Mouse (Mus musculus): ENCODE measurements around the gene Tmprss5. TPM values are rescaled to one million over a fixed set of nuclear protein-coding genes. Genes with fewer than 3 reads are reported as not detected.

The Tmprss5 gene
- total RNA-seq (2021): not detected
- long read RNA-seq, experiment 1, partial matches to known transcripts: 1 of 1 reads
- long read RNA-seq, experiment 1, other reads (novel, unspliced or antisense): 0 of 1 reads
- long read RNA-seq, experiment 2: 0 reads

DNA sequence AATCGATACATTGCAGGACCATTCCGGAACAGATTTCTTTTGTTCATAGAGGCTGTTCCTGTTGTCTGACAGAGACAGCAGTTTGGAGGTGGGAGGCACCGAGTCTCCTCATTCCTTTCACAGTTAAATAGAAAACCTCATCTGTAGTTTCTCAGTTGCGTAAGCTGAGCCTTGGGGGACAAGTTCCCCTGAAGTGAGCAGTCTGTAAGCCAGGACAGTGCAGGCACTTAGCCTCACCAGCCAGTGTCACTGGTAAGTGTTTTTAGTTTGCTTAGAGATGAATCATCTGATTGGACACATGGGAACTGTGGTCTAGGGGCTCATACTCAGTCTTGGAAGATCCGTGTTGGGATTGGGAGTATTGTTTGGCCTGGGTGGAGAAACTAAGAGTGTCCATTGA lies at the start of gene Tmprss5:
Gene Tmprss5, plus strand, starts transcription at position 154 of the 400 bp plus-strand sequence.
- no peak for DNase-seq

DNA sequence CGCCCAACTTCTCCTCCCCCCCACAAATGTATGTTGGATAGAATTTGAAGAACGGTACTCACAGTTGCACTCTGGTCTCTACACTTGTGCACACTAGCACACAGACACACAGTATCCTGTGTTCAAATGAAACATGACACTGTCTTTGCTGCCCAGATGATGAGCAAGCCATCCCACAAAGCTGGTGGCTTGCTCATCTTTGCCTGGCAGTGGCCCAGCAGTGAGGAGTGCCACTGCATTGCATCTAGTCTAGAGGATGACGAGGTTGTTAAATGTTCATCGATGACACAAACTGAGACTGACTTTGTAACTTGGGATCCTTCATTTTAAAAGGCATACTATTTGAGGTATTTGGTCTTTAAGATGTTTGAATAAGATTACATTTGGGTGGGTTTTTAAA lies 46.3 kb upstream of the Tmprss5 start:
- DNase-seq: no peak

DNA sequence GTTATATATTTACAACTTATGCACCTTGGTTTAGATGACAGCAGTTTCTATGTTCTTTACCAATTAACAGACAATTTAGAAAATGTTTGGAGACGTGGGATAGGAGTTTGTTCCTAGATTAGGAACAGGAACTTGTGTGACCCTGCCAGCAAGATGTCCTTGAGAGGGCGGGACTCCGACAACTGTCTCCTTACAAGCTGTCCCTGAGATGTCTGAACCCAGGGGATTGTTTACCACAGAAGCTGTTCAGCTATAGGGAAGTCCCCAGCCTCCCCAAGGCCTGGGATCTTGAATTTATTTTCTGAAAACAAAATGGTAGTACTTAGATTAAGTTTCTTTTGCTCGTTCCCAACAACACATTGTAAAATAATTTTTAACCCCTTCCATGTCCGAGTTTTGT lies 30.2 kb upstream of the Tmprss5 start:
- no peak for DNase-seq

DNA sequence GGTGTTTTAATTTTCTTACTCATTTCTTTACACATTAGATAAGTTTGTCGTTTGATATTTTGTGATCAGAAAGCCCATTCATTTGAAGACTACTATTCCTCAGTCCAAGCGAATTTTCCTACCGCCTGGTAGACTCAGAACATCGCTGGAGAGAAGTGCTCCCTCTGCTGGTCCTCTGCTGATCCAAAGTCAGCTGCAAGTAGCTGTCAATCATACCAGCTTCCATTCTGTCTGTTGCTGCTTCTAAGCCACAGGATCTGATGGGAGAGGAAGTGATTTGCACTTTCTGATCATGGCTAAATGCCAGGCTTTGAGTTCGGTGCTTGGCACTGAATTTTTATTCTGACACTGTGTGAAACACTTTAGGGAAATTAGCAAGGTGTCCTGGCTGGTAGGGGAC lies 29.7 kb upstream of the Tmprss5 start:
- peak; percentile 53 to 76 for DNase-seq

DNA sequence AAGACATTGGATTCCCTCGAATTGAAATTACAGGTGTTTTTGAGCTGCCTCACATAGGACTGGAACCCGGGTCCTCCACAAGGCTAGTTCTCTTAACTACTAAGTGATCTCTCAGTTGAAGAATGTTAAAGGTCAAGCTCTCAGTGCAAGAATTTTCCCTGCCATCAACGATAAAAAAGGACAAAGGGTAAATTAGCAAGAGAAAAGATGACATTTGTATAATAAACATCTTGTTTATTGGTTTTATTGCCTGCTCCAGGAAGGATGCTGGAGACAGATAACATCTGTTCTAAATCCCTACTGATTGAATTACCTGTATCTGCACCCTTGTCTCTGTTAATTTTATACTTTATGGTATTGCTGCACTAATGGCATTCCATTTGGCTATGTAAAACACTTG lies 27.0 kb upstream of the Tmprss5 start:
- DNase-seq: no peak

DNA sequence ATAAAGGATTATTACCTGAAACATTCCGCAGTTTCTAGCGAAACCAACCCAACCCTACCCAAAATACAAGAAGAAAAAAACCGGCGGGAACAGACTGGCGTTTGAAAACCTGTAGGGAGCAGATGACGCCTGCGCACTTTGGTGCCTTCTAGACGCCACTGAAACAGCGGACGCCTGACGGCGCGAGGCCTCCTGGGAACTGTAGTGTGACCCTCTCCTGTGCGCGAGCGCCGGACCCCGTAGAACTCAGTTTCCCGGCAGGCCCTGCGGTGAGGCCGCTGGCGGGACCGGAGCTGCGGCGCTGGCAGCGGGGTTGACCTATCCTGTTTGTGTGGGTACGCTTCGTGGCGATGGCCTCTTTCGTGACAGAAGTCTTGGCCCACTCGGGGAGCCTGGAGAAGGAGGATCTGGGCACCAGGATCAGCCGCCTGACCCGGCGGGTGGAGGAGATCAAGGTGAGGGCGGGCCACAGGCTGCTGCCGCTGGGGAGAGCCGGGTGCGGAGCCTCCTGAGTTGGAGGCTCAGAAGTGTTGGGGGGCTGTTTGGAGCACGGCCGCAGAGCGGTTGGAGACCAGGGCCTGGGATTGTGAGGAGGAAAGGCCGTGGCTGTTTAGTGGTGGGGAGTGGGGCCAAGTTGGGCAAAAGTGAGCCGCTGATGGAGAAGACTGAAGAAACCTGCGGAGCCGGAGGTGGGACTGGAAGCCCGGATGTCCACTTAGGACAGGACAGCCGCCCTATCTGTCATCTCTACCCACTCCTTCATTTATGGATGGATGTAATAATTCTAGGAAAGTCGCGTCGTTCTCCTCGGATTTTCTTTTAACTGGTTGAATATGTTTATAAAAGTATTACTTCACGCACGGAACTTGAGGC lies 25.5 kb upstream of the Tmprss5 start, which contains the start of gene Zw10:
Gene Zw10, plus strand, starts transcription at position 281 of the 873 bp plus-strand sequence.
- DNase-seq: peak; percentile 95 to 98

DNA sequence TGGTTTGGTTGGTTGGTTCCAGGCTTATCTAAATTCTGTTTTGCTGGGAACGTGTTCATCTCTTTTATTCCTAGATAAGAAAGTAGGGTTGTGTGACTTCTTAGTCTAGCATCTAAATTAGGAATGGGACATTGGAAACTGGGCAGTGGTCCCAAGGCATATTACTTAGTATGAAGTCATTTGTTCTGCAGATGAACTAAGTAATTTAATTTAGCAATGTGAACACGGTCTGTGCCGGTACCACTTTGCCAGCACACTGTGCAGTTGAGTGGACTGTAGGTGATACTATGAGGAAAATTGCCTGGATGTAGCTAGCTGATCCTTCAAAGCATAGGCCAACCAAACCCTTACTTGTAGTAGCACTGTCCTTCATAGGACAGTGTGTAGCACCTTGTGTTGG lies 4.2 kb upstream of the Tmprss5 start:
- peak; percentile 58 to 75 for DNase-seq

DNA sequence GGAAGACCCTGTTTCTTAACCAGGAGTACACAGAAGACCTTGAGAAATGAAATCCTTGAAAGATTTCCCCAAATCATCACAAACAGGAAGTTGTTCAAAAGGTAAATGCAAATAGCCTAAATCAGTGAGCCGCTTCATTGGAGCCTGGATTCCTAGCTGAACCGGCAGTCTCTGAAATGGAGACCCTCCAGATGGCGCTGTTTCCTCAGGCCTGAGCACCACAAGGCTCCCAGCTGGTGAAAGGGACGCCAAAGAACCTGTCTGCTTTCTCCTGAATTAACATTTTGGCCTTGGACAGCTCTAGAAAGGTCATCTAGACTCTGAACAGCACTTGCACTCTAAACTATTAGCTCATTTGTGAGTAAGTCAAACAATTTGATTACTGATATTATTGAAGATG lies 501 bp downstream of the Tmprss5 start:
- peak; percentile 70 to 84 for DNase-seq

DNA sequence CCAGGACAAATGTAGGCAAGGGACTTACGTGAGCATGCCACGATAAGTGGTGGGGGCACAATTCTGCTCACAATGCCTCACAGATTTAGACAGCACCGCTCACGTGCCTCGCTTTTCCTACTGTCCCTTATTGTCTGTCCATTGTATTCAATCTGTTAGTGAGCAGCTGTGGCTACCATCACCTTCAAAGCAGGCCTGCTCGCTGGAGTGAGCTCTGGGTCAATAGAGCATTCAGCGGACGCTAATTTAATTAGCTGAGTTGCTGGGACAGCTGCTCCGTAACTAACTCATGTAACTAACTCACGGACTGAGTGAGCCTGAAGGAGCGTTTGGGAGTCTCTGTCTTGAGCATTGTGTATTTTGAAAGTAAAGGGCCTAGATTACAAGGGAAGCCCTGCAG lies 6.3 kb downstream of the Tmprss5 start:
- no peak for DNase-seq

DNA sequence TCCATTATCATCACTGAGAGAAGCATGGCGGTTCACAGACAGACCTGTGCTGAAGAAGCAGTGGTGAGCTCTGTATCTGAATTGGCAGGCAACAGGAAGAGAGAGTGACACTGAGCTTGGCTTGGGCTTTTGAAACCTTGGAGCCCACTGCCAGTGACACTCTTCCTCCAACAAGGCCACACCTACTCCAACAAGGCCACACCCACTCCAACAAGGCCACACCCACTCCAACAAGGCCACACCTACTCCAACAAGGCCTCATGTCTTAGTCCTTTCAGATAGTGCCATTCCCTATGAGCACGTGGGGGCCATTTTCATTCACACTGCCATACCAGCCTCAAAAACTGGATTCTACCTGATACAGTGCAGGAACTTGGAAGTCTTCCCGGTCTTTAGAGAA lies 17.8 kb downstream of the Tmprss5 start:
- no peak for DNase-seq

DNA sequence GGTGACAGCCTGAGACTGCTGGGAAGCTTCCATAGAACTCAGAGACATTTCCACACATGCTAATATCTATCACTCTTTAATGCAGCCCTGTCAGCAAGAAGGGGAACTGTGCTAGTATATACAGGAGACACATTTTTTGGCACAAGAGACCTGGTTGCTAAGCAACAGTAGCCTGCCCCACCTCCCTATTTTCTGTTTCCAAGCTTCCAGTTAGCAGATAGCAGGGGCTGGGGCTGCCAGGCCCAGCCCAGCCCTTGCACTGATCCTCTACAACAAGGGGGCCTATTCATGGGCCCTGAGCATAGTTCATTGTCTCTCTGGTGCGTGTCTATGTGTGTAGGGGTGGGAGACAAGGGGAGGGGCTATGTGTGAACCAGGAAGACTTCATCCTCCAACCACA lies 21.3 kb downstream of the Tmprss5 start:
- DNase-seq: no peak

DNA sequence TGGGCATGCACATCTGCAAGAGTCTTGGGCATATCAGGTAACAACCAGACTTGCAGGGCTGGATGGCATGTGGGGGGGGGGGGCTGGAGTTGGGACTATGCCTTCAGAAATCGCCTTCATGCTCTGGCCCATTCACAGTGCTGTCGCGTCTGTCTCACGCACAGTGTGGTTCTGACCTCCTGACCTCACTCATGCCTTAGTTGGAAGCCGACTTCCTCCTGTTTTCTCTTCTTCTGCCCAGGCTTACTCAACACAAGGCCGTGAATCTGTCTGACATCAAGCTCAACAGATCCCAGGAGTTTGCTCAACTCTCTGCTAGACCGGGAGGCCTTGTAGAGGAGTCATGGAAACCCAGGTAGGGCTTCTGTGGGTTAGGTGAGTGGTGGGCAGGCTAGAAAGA lies 28.0 kb downstream of the Tmprss5 start:
- DNase-seq: no peak

DNA sequence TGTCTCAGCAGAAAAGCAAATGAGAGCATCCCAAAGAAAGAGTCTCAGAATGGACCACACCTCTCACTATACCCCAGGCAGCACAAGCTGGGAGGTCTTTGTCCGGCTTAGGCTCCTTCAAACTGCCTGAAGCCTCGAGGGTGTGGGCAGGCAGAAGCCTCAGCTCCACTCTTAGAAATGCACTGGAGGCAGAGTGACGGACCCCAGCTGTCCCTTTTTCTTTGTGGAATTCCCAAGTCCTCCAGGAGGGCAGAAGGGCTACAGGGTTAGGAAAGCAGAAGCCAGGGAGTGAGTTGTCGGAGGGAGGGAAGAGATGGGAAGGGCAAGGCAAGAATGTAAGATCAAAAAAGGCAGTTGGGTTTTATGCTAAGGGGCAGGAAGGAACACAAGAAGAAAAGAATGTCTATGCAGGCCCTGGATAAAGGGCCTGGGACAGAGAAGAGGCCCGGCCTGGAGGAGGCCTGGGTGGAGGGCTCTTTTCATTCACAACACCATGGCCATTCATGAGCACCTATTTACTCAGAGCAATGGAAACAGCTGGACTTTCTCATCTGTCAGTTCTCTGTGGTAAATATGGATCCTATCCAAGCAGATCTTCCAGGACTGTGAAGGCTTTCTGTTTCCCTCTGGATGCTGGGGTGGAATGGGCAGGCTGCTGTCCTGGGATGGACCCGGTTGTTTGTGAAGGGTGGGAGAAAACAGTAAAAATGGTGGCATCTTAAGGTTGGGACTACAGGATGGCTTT lies 29.6 kb downstream of the Tmprss5 start:
- peak in 1 of 2 experiments; percentile 17 for DNase-seq

DNA sequence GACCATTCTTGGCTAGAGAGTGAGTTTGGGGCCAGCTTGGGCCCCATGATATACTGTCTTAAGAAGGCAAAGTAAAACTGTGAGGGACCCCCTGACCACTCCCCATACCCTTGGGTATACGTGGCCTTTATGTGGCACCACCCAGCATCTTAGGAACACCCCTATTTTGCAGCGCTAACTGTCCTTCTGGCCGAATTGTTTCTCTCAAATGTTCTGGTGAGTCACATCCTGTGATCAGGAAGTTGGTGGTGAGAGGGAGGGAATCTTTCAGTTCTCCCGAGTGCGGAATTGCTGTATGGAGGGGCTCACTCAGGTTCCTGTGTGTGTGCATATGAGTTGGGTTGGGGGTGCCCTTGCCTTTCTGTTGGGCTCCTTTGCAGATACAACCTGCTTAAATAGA lies 30.2 kb downstream of the Tmprss5 start:
- peak; percentile 20 to 23 for DNase-seq

DNA sequence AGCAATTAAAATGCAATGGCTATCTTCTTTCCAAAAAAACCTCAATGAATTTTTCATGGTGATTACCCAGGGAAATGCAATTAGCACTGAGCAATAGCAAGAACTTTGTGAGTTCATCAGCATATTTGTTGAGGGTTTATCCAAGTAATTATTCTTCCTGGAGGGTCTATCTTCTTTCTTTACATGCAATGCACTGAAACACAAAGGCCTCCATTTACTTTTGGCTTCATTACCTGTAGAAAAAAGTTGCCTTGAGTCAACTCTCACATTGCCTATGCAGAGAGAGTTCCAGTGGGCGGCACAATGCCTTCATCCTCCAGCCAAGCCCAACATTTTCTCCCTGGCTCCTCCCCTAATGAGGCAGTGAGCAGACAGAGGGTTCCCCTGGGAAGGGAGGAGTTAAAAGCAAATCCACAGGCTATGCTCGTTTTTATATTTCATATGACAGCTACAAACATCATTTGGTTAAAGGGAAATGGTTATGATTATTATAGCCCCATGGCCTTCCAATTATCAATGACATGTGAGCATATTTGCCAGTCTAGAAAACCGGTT lies 37.3 kb downstream of the Tmprss5 start:
- DNase-seq: no peak

DNA sequence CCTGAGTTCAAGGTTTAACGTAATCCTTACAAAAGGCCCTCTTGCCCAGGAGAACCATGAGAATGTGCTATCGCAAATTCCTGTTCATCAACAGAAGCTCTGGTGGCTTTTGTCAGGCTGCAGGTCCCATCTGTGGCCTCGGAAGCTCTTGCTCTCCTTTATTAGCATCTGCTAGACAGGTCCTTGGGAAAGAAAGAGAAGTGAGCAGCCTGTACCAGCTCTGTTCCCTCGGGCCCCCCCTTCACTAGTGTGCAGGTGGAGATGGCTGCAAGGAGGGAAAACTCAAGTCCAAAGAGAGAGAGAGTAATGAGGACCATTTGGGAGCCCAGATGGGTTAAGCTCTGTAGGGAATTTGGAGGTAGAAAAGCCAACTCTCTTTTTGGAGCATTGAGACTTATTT lies 38.7 kb downstream of the Tmprss5 start:
- peak in 1 of 2 experiments; percentile 11 for DNase-seq

DNA sequence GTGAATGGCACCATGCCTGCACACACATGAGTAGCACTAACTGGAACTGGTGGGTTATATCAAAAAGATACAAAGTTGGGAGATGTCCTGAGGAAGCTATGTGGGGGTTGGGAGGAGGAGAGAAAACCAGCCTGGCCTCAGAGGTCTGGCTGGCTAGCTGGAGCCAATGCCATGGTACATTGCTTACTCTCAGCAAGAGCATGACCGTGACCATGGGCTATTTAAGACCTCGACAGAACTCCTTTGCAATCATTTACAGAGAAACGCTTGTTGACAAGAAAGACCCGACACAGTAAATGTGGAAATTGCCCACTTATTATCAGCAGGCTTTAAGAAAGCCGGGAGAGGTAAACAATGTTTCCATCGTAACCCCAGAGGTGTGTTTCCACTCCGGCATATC lies 44.6 kb downstream of the Tmprss5 start:
- no peak for DNase-seq

DNA sequence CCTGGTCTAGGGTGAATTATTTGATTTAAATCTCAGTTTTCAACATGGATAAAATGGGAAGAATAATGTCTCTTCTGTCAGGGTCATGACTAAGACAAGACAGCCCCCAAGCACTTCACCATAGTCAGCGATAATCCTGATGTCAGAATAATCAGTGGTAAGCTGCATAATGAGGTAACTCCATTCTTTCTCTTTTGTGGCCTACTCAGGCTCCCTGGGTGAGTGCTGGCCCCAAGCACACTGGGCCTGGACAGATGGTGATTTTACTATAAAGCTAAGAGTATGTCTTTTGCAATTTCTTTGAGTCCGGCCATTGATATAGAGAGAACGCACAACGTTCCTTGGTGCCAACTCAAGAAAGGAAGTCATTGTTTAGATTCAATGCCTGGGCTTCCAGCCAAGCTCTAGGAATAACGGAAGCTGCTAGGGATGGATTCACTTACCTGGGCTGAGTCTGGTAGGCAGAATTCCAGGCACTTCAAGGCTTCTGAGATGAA lies 49.5 kb downstream of the Tmprss5 start:
- DNase-seq: no peak

DNA sequence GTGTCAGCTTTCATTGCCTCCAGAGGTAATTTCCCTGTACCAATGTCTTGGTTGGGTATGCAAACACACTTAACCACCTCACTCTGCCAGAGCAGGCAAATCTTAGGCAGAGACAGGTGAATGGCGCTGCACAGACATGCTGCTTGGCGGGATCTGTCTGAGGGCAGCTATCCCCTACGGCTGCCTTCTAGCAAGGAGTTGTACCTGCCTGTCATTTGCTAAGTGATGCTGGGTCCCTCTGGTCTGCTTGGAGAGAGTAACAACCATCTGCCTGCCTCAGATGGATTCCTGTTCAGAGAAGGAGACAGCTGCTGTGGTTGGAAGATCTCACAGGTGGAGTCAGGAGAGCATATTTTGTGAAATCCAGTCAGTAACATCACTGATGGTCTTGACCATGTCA lies 62.8 kb downstream of the Tmprss5 start:
- no peak for DNase-seq

DNA sequence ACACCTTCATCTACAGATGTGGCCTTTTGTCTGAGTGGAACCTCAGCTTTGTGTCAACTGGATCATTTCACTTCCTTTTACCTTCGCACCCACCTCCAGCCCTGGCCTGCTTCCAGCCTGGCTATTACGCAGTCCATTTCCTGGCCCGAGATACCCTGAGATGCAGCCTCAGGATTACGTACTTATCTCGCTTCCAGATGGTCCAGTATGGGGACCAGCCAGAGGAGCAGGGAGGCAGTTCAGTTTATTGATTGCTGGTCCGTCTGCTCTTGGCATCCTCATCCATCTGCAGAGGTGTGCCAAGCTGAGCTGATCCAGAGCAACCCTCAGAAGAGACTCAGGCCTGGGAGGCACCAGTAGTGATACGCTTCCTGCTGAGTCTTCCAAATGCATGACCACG lies 64.7 kb downstream of the Tmprss5 start:
- DNase-seq: no peak

DNA sequence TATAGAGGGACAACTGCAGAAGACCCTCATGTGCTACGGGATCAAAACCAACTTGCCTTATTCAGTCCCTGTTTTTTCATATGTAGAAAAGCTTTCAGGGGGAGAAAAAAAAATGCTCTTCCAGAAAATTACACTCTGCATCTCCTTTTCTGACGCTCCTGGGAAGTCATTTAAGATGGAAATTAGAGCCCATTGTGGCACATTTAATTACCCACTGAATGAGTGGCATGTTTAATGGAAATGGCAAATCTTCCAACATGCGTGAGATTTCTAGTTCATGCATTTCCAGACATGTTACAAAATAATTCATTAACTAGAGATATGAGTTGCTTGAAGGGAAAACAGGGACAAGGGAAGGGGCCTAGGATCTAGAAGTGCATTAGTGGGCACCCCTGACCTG lies 66.0 kb downstream of the Tmprss5 start:
- DNase-seq: no peak

Data from heart, adult 18-20 months (tissue).